Mouse (Mus musculus) induced T-regulatory cell, adult 2 months (primary cell): ENCODE results near the gene Crhbp.
A peak's percentile ranks its signal among the peaks of the same experiment; 100 is the strongest.

ENCODE experiments used
- DNase-seq: peaks from one replicate; pipeline ENCODE4 v3.0.0-alpha.2; 2012; ENCODE audit warnings: low read depth

Gene Crhbp

GRCm38 (mm10) chr13:95418575-95419203 is 26.0 kb downstream of the Crhbp start:
- no peak for DNase-seq

GRCm38 (mm10) chr13:95412257-95412656 is 32.5 kb downstream of the Crhbp start:
- no peak for DNase-seq

GRCm38 (mm10) chr13:95393242-95393641 is 51.5 kb downstream of the Crhbp start:
- DNase-seq = no peak

- DNase-seq = peak; percentile 85
These were observed 54.6 kb downstream of the Crhbp start for GRCm38 (mm10) chr13:95389866-95390865.

- no peak for DNase-seq
These were observed 56.5 kb downstream of the Crhbp start for GRCm38 (mm10) chr13:95388226-95388625.

DNA sequence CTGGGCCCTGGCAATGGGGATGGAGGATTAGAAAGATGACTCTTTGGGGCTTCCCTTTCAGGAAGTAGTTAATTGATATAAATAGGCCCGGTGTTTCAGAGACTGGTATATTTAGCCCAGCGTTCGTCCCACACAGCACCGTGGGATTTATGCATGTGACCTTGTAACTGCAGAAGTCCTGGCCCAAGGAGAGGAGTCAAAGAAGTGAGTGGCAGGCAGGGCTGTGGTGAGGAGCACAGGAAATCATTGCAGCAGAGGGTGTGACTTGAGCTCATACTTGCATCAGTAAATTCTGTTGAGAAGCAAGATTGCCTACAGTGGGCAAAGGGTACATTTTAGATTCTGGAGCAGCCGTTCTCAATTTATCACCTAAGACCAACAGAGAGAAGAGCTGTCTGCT is 62.3 kb downstream of the Crhbp start:
- DNase-seq = no peak
